Mouse (Mus musculus) heart, adult 18-20 months (tissue): Measurements from ENCODE around the gene Speer4c. TPM values are rescaled to one million over a fixed set of nuclear protein-coding genes. Genes with fewer than 3 reads are reported as not detected.
A peak's percentile ranks its signal among the peaks of the same experiment; 100 is the strongest.
"Not testable (repeated sequence)": the region's sequence is repeated elsewhere in the genome, so short reads cannot be mapped to it uniquely, and the experiment has no call there.

Experiments
- DNase-seq, 2 experiments: peaks; one replicate each; pipeline ENCODE4 v3.0.0; 2021 to 2022; ENCODE audit warnings: mixed read lengths in 1 of 2
- long read RNA-seq, 2 experiments: library from polyadenylated mRNA; stranded (forward); transcript quantifications; one replicate each; pipeline ENCODE4 v2.0.0; 2021
- total RNA-seq, 2 experiments: library from RNA; stranded (reverse); gene quantifications; 2 replicates each; pipeline ENCODE4 v1.2.3; 2021

Speer4c gene
- not detected for total RNA-seq
- long read RNA-seq, experiment 1: 0 reads
- long read RNA-seq, experiment 2: 0 reads

- not testable (repeated sequence) for DNase-seq
These were observed at the start of gene Speer4c for GRCm38 (mm10) chr5:15714171-15714570. Gene Speer4c (minus strand): TSS chr5:15714271.

- no peak for DNase-seq
These were observed 33.6 kb upstream of the Speer4c start for GRCm38 (mm10) chr5:15747478-15748255.

- no peak for DNase-seq
These were observed 20.2 kb upstream of the Speer4c start for GRCm38 (mm10) chr5:15734097-15734867.

GRCm38 (mm10) chr5:15702891-15703290 is 11.2 kb downstream of the Speer4c start:
- DNase-seq: peak in 1 of 2 experiments; percentile 19

- not testable (repeated sequence) for DNase-seq
These were observed 16.4 kb downstream of the Speer4c start for GRCm38 (mm10) chr5:15697719-15698118.

GRCm38 (mm10) chr5:15691849-15692248 is 22.2 kb downstream of the Speer4c start:
- not testable (repeated sequence) for DNase-seq

GRCm38 (mm10) chr5:15690822-15691221 is 23.2 kb downstream of the Speer4c start:
- not testable (repeated sequence) for DNase-seq

GRCm38 (mm10) chr5:15689659-15690213 is 24.3 kb downstream of the Speer4c start:
- DNase-seq: not testable (repeated sequence)

- not testable (repeated sequence) for DNase-seq
These were observed 25.0 kb downstream of the Speer4c start for GRCm38 (mm10) chr5:15688874-15689658.

GRCm38 (mm10) chr5:15681301-15682035 is 32.6 kb downstream of the Speer4c start:
- not testable (repeated sequence) for DNase-seq

- DNase-seq: not testable (repeated sequence)
These were observed 33.8 kb downstream of the Speer4c start for GRCm38 (mm10) chr5:15679980-15680949.

GRCm38 (mm10) chr5:15678907-15679306 is 35.2 kb downstream of the Speer4c start:
- not testable (repeated sequence) for DNase-seq

GRCm38 (mm10) chr5:15677750-15678149 is 36.3 kb downstream of the Speer4c start:
- DNase-seq: not testable (repeated sequence)

- not testable (repeated sequence) for DNase-seq
These were observed 39.4 kb downstream of the Speer4c start for GRCm38 (mm10) chr5:15674429-15675244.

- not testable (repeated sequence) for DNase-seq
These were observed 40.1 kb downstream of the Speer4c start for GRCm38 (mm10) chr5:15673989-15674388.

- not testable (repeated sequence) for DNase-seq
These were observed 43.3 kb downstream of the Speer4c start for GRCm38 (mm10) chr5:15670789-15671188.

- DNase-seq: not testable (repeated sequence)
These were observed 50.2 kb downstream of the Speer4c start for GRCm38 (mm10) chr5:15663847-15664246.
